Mouse (Mus musculus): Measurements from ENCODE around the gene Tnfrsf19.

The Tnfrsf19 gene

DNA sequence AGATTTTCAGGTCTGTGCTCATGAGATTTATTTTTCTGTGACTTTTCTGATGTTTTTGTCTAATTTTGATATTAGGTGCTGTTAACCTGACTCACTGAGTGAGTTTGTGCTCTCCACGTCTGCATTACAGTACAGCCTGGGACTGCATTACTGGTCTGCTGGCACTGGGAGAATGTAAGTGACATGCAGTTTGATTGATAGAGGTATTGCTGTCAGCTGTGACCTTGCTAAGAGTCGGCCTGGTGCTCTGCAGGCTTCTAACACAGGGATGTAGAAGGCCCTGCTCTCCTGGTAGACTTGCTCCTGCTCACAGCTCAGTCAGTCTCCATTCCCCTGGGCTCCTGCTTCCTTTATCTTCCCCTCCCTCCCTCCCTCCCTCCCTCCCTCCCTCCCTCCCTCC, 25.3 kb downstream of the Tnfrsf19 start:
- no peak for DNase-seq (ENCODE audit: low spot score)

DNA sequence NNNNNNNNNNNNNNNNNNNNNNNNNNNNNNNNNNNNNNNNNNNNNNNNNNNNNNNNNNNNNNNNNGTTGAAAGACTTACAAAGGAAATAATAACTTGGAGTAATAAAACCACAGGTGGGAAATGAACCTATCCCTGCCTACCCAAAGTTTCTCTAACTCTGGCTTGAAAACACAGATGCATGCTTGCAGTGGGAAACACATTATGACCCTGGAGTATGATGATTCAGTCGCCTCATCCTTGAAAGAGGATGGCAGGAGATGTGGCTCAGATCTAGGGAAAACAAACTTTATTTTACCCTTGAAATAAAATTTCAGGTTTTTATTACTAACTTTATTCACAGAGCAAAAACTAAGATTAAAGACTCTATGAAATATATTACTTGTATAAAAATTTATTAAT, 26.4 kb downstream of the Tnfrsf19 start:
- DNase-seq (ENCODE audit: low spot score) = no peak

DNA sequence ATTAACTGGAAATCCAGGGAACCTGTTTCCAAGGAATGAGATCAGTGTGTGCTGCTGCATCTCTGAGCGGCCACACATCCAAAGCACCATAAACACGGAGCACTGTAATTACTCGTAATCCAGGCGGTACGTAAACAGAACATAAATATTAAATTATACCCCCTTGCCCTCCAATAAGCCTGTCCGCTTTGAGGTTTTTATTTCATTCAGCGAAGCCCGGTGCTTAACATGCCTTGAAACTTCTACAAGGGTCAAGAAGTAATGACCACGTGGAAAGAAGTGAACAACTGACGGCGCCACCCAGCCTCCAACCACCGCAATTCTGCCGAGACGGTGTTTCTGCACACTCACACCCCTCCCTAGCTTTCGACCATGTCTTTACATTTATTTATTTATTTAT, 31.7 kb downstream of the Tnfrsf19 start:
- DNase-seq (ENCODE audit: low spot score) = no peak

DNA sequence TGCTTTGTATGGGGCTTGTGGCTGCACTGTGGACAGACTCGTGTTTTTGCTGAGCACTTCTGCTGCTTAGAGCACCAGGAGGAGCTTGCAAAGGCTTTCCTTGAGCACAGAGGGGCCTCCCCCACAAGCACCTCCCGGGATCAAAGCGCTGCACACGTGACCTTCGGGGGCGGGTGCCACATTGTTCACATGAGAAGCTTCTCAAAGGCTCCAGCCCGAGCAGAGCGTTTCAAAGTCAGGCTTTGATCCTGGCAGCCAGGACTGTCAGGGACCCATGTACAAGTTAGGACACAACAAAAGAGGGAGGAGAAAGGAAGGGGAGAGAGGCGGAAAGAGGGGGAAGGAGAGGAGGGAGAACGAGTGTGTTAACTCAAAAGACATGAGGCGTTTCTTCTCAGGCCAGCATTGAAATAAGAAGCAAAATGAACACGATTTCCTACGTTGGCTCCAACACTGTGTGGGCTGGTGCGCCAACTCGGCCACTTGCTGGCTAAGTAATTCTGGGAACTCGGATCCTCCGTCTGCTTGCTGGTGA, 33.8 kb downstream of the Tnfrsf19 start:
- DNase-seq (ENCODE audit: low spot score) = peak; percentile 68

DNA sequence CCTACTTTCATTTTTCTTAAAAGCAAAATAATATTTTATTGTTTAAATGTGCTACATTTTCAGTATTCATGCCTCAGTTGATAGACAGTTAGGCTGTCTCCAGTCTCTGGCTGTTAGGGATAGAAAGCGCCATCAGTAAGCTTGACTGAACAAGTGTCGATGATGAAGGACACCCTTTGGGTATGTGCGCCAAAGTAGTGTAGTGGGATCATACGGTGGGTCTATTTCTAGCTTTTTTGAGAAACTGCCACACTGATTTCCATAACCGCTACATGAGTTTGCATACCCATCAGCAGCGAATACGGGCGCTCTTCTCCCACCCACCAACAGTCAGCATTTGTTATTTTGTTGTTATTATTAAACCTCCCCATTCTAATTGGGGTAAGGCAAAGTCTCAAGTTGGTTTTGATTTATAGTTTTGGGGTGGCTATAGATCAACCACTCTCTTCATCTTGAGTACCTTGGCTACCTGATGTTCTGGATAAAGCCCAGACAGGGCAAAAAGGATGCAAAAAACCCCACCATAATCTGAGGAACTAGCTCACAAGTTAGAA, 34.6 kb downstream of the Tnfrsf19 start:
- DNase-seq (ENCODE audit: low spot score) = no peak

DNA sequence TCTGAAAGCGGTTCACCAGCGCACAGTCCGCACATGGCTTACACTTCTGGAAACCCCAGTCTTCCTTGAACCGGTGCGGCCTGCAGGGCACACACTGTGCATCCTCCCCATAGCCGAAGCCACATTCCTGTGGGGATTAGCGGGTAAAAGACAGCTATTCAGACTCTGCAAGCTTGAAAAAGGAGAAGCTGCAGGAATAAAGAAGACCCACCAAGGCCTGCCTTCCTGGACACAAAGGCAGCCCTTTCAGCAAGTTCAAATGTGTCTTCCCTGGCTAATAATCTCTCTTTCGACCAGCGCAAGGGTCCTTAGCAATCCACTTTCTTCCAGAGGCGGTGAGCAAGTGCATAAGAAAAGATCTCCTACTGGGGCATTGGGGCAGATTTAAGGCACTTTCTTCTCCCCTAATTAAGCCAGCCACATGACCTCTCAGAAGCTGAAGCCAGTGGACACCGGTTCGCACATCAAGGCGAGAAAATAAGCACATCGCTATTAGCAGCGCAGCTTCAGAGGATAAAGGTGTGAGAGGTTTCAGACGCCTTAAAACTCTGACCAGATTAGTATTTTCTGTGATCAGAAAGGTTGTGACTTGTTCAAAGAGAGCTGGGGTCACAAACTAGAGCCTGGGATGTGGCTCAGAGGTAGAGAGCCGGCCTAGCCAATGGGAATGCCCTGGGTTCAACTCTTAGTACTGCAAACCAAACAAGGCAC, 41.0 kb downstream of the Tnfrsf19 start:
- no peak for DNase-seq (ENCODE audit: low spot score)

DNA sequence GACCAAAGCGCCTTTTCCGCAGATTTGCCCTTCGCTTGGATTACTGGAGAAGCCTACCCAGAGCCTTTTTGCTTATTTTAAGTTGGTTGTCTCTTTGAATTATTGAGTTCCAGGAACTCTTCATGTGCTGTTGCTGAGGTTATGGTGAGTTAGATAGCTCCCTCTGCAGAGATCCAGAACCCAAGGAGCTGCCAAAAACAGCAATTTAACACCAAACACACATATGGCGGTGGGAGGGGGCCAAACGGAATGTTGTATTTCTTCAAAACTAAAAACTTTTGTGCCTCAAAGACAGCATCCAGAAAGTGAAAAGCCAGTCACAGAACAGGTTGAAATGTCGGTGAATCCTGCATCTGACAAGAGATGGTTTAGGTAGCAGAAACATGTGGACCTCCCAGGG, 42.6 kb downstream of the Tnfrsf19 start:
- DNase-seq (ENCODE audit: low spot score) = no peak

DNA sequence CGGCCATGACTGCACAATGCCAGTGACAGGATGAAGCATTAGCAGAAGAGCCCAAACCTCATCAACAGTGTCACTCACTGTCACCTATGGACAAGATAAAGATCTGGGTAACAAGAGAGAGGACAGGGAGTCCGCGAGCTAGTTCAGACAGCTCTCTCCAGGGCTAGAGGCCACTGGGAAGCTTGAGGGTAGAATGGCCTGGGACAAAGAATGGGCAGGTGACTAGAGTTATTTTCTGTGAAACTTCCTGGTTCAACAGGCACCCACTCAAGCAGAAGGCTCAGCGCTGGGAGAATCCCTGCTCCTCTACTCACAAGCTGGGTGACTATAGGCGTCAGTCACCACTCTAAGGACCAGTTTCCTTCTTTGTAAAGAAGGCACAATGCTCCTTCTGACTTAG, 46.2 kb downstream of the Tnfrsf19 start:
- DNase-seq (ENCODE audit: low spot score) = no peak

DNA sequence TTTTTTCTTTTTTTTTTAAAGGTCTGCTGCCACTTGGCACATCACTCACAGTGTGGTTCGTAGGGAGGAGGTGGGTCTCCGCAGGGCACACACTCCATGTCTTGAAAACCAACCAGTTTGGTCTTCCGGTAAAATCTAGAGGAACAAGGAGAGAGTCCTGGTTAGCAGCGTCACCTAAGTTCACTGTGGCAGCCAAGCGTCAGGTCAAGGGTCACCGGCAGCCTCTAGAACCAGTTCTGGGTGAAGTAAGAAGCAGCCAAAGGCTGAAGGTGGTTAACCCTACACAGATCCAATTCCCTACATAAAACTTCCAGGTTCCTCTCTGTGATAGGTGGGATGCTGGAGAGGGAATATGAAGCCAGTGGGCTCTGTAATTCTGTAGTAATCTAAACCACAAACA, 49.7 kb downstream of the Tnfrsf19 start:
- no peak for DNase-seq (ENCODE audit: low spot score)

DNA sequence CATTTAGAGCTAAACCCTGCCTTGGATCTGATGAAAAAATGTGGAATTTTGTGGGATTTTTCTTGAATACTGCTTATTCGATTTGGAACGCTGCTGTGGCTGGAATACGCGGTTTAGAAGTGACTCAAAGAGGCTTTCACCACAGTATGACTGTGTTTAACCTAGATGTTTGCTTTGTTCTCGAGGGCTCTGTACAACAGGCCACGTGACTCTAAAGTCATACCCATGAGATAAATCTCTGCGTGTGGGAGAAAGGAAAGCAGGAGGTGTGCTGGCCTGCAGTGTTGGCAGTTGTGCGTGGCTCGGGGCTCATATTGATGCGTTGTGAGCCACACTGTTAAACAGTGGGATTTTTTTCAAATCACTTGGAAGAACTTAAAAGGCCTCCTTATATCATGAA, 52.8 kb downstream of the Tnfrsf19 start:
- no peak for DNase-seq (ENCODE audit: low spot score)

DNA sequence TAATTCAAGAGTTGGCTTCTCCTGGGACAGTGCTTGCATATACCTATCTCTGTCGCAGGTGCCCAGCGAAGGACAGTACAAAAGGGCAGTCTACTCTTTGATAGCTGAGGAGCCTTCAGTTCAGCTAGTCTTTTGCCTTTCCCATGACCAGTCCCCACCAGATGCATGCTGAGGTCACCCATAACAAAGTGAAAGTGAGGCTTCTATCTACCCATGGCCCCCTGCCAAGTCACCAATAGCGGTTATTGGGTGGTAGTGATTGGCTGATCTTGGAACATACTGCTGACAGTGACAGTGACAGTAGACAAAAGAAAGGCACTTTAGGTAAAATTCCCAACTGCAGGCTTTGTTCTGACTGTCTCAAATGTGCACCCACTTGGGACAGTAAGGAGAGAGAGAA, 53.2 kb downstream of the Tnfrsf19 start:
- no peak for DNase-seq (ENCODE audit: low spot score)

DNA sequence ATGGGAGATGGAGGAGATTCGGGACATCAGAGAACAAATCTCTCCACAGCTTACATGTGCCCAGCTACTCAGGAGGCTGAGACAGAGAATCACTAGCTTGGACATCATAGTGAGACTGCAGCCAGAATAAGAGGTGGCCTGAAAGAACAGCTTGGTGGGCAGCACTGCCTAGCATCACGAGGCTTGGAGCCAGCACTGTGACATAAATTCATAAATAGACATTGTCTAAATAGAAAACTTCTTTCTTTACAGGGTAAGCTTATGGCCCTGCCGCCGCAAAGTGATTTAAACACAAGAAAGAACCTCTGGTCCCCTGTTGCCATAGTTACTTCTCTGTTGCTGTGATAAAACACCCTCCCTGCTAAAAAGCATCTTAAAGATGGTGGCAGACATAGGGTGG, 54.1 kb downstream of the Tnfrsf19 start:
- DNase-seq (ENCODE audit: low spot score) = no peak

DNA sequence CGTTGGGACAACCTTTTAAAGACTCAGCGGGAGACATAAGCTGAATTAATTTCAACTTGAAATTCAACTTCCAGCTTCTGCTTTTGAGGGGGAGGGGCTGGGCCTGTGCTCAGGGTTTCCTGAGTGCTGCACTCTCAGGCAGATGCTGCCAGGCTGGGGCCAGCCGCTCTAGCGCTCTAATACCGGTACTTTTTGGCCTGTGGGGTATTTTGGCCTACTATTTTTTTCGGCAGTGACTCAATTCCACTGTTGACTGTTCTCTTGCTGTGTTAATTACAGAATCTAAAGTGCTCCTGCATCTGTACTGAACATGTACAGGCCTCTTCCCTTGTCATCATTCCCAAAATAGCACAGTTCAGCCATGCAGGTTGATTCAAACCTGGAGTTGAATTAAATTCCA, 58.1 kb downstream of the Tnfrsf19 start:
- DNase-seq (ENCODE audit: low spot score) = no peak

DNA sequence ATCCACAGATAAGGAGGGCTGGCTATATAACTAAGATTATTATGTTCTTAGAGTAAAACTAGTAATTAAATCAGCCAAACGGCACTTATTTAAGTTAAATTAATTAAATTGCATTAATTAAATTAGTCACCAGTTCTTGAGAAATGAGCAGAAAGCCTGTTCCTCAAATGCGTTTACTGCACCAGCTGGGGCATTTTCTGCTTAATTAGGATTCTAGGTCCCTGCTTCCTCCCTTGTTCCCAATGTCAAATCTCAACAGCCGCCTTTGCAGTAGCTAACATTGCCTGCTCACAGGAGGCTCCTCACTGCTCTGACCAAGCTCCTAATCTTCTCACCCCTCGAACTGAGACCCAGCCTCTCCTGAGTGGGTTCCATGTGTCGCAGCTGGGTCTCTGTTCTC, 59.4 kb downstream of the Tnfrsf19 start:
- no peak for DNase-seq (ENCODE audit: low spot score)

DNA sequence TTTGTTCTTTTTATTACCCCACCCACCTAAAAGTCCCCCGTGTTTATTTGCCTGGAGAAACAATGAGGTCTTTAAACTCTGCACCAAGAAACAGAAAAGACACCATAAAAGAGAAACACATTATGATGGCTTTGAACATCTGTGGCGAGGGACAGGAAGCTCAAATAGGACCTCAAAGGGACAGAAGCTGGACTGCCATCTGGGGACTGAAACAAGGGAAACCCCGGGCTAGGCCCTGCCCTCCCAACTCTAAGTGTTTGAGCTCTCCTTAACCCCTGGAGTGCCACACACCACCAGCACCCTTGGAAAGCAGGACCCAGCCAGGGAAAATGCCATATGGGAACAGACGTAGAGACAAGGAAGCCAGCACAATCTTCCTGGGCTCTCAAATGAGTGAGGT, 61.2 kb downstream of the Tnfrsf19 start:
- no peak for DNase-seq (ENCODE audit: low spot score)

DNA sequence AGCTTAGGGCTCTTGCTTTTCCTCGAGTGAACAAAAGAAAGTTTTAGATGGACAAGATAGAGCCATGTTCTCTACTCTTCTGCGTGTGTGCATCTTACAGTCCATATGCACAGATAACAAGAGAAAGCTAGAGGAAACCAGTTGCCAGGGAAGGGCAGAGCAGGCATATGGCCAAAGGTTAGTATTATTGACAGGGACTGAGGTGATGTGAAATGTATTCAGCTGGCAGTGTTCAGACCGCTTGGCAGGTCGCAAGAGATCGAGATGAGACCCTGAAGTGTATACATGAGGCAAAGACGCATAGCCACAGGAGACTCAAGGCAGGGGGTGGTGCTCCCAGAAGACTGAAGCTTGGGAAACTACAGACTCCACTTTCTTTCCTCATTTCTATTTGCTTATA, 62.0 kb downstream of the Tnfrsf19 start:
- DNase-seq (ENCODE audit: low spot score) = no peak

DNA sequence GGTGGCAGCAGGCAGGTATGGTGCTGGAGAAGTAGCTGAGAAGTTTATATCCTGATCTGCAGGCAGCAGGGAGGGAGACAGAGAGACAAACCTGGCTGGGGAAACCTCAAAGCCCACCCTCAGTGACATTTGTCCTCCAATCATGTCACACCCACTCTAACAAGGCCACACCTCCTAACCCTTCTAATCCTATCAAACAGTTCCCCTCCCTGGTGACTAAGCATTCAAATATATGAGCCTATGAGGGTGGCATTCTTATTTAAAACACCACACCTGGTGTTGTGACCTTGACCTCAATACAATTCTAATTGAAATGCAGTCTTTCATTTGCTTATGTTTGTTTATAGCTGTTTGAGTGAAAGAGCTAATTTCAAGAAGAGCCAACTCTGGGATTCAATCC, 64.2 kb downstream of the Tnfrsf19 start:
- DNase-seq (ENCODE audit: low spot score) = no peak

DNA sequence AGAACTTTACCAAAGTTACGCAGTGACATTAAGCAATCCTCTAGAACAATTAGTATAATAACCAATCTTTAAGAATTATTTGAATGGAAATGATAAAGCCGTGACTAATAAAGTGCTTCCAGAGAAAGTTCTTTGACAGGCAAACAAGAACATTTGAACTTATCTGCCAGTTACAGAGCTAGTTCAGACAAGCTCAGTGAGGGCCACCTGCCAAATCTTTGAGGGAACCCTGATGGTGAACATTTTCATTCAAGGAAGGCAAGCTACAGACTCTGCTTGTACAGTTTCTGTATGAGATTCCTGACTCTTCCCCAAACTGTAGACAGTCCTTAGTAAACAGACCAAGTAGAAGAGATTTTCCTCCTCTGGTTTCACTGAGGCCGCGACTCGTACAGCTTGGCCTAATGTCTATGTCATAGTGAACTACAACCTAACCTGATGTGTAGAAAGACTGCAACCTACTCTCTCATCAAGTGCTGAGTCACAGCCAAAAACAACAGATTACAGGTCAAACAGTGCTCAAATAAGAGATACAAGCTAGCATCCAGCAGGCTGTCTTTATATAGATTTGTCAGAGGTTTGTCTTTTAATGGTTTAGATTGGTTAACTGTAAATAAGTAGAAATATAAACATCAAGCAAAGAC, 65.9 kb downstream of the Tnfrsf19 start:
- DNase-seq (ENCODE audit: low spot score) = no peak

DNA sequence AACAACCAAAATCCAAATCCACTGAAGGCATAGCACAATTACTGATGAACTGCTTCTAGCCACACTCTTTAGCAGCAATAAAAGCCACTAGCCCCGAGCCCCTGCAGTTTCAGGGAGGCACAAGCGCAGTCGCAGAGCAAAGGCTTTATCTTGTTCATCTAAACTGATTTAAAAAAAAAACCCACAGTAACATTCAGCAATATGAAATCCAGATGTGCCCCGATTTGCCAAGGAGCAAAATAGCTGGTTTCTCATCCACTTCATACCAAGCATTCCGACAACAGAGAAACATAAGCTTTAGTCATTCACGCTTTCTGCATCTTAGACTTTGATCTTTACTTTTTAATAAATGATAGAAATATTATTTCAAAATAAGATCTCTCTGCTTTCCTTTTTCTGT, 68.2 kb downstream of the Tnfrsf19 start:
- no peak for DNase-seq (ENCODE audit: low spot score)

DNA sequence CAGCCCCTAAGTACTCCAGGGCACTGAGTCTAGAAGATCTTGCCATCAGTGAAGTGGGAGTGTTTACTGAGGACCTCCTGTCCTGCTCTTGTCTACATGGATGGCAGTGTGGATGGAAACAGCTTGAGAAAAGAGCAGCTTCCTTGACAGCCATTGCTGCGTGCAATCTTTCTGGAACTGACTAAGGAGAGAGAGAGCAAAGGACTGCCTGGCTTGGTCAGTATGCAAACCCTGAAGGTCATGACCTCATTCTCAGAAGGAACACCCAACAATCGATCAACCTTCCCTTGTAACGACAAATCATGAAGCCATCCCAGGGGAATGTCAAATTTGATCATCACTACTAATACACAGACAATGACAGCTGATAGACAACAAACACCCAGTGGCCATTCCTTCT, 70.1 kb downstream of the Tnfrsf19 start:
- DNase-seq (ENCODE audit: low spot score) = no peak

DNA sequence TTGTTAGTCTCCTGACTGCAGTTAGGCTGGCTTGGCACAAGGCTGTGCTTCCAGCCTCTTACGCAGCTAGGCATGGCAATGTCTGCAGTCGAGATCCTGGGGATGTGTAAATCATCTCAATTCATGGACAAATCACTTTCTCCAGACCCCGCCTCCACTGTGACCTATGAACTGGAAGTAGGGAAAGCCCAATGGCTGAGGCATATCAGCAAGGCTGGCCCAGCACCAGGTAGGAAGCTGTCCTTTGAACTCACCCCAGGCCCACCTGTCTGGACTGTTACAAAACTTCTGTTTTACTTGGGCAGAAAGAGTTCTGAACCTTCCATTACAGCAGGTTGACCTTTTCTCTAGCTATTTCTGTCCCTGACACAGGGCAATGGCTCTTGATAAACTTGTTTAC, 70.6 kb downstream of the Tnfrsf19 start:
- DNase-seq (ENCODE audit: low spot score) = no peak

DNA sequence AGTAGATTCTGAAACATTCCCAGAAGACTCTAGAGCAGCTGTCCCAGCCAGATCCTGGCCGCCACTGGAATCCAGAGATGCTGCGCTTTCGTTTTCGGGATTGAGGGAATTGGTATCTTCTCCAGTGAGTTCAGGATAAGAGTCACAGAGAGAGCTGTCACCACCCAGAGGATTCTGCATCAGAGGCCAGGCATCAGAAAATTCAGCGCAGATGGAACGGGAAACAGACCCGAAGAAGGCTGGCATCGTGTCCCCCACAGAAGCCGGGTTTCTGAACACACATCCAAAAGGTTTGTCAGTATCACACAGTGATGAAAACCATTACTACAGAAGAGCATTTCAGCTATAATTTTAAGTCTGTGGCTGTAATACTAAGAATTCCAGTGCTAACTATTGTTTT, 75.3 kb downstream of the Tnfrsf19 start:
- DNase-seq (ENCODE audit: low spot score) = no peak

DNA sequence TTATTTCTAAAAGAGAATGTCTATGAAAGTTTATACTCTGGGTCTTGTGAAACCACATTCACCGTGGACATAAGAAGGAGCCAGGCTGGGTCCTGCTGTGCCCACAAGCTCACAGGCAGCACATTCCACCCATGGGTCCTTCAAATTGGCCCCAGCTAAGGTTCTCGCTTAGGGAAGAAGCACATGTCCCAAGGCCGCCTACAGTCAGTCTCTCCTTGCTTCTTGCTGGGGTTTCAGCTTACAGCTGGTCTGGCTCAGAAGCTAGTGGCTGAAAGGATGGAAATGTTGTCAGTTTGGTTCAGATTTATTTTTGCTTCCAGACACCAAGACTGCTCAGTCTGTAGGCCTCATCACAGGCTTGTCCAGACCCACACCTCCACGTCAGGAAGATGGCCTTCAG, 80.2 kb downstream of the Tnfrsf19 start:
- DNase-seq (ENCODE audit: low spot score) = no peak
